Mouse (Mus musculus) myocyte (in vitro differentiated cells): ENCODE results near the gene Cox20. TPM values are rescaled to one million over a fixed set of nuclear protein-coding genes. Genes with fewer than 3 reads are reported as not detected.
"Not testable (repeated sequence)": the region's sequence is repeated elsewhere in the genome, so short reads cannot be mapped to it uniquely, and the experiment has no call there.

Experiments
- H3K27me3 ChIP-seq: one replicate; pipeline ENCODE4 v1.6.1; 2011; ENCODE audit not compliant: control insufficient read depth, insufficient read depth, insufficient read length
- H3K36me3 ChIP-seq: one replicate; pipeline ENCODE4 v1.6.1; 2011; ENCODE audit not compliant: control insufficient read depth, insufficient read depth
- H3K4me2 ChIP-seq: one replicate; pipeline ENCODE4 v1.6.1; 2011; ENCODE audit warnings: low read depth, control low read depth
- H3K4me3 ChIP-seq: one replicate; pipeline ENCODE4 v1.5.1; 2011; ENCODE audit warnings: mild to moderate bottlenecking, control low read depth, moderate library complexity
- H3K79me2 ChIP-seq: one replicate; pipeline ENCODE4 v1.6.1; 2011; ENCODE audit not compliant: control insufficient read depth, insufficient read depth
- H3ac ChIP-seq: one replicate; pipeline ENCODE4 v1.6.1; 2011; ENCODE audit not compliant: control insufficient read depth, insufficient read length
- CEBPB ChIP-seq: IDR thresholded peaks from 2 replicates; pipeline ENCODE4 v1.6.1; 2011; ENCODE audit warnings: mild to moderate bottlenecking, moderate library complexity; ENCODE audit not compliant: poor library complexity, insufficient read depth, severe bottlenecking
- E2F4 ChIP-seq: IDR thresholded peaks from one replicate; pipeline ENCODE4 v1.6.1; 2011; ENCODE audit warnings: mild to moderate bottlenecking, control low read depth, moderate library complexity; ENCODE audit not compliant: insufficient read depth
- MAX ChIP-seq: IDR thresholded peaks from one replicate; pipeline ENCODE4 v1.6.1; 2011; ENCODE audit warnings: low read depth, mild to moderate bottlenecking, control low read depth
- MYOD1 ChIP-seq, 3 experiments: IDR thresholded peaks; one replicate each; pipeline ENCODE4 v1.6.1; 2011; ENCODE audit warnings: control low read depth in 2 of 3, low read depth in 2 of 3, mild to moderate bottlenecking in 2 of 3, moderate library complexity in 1 of 3; ENCODE audit not compliant: insufficient read length in 2 of 3, control insufficient read depth in 1 of 3
- MYOG ChIP-seq, 3 experiments: IDR thresholded peaks; one replicate each; pipeline ENCODE4 v1.6.1; 2011; ENCODE audit warnings: control low read depth in 2 of 3, low read depth in 2 of 3, mild to moderate bottlenecking in 2 of 3; ENCODE audit not compliant: insufficient read length in 2 of 3, control insufficient read depth in 1 of 3, insufficient read depth in 1 of 3
- POLR2A ChIP-seq: IDR thresholded peaks from one replicate; pipeline ENCODE4 v1.6.1; 2011; ENCODE audit warnings: low read depth, mild to moderate bottlenecking, control low read depth, moderate library complexity; ENCODE audit not compliant: insufficient read length
- POLR2AphosphoS2 ChIP-seq: IDR thresholded peaks from one replicate; pipeline ENCODE4 v1.6.1; 2011; ENCODE audit warnings: low read depth, control low read depth; ENCODE audit not compliant: insufficient read length
- REST ChIP-seq: IDR thresholded peaks from one replicate; pipeline ENCODE4 v1.6.1; 2011; ENCODE audit warnings: mild to moderate bottlenecking, control low read depth, moderate library complexity; ENCODE audit not compliant: insufficient read depth, insufficient read length
- SRF ChIP-seq: IDR thresholded peaks from one replicate; pipeline ENCODE4 v1.6.1; 2011; ENCODE audit warnings: low read depth; ENCODE audit not compliant: control insufficient read depth, insufficient read length
- TCF12 ChIP-seq: IDR thresholded peaks from one replicate; pipeline ENCODE4 v1.6.1; 2011; ENCODE audit warnings: mild to moderate bottlenecking, control low read depth; ENCODE audit not compliant: poor library complexity, insufficient read depth, severe bottlenecking
- TCF3 ChIP-seq: IDR thresholded peaks from one replicate; pipeline ENCODE4 v1.6.1; 2011; ENCODE audit warnings: low read depth, control low read depth; ENCODE audit not compliant: insufficient read length
- USF1 ChIP-seq: IDR thresholded peaks from one replicate; pipeline ENCODE4 v1.6.1; 2011; ENCODE audit warnings: low read depth, mild to moderate bottlenecking, control low read depth, moderate library complexity
- polyA plus RNA-seq: library from polyadenylated mRNA; unstranded; fragments of >200 nt; fragmentation: generic; extraction: Trizol; gene quantifications from one replicate; pipeline ENCODE4 v1.2.1, GENCODE M21; 2012; ENCODE audit warnings: missing spikeins

The Cox20 gene
- polyA plus RNA-seq, 1 experiment: 67.2 TPM

- Histone ChIP-seq H3K36me3 (no peaks in the 10 kb centered on the region), H3K4me3 (no peak overlapping the region), H3ac (no peak overlapping the region), H3K79me2 (peaks cover 13% of the 10 kb centered on the region), H3K4me2 (no peak overlapping the region), H3K27me3 (no peaks in the 10 kb centered on the region)
- TF ChIP-seq POLR2AphosphoS2 (no peak), CEBPB (no peak)
Measured at GRCm38 (mm10) chr1:178342063-178342462, 23.1 kb downstream of the Cox20 start.

GRCm38 (mm10) chr1:178342612-178343011 is 23.7 kb downstream of the Cox20 start:
- Histone ChIP-seq H3K27me3 (no peaks in the 10 kb centered on the region), H3K79me2 (peaks cover 9% of the 10 kb centered on the region), H3ac (no peak overlapping the region), H3K36me3 (no peaks in the 10 kb centered on the region), H3K4me2 (no peak overlapping the region), H3K4me3 (no peak overlapping the region)
- no peak for TF ChIP-seq SRF
- TF ChIP-seq MYOD1 (IDR thresholded peaks at IDR 0.05; ENCODE audit: control insufficient read depth in 1 of 3, insufficient read length in 2 of 3, low read depth in 2 of 3): no peak
- TF ChIP-seq TCF12: no peak
- no peak for TF ChIP-seq USF1
- TF ChIP-seq MAX: no peak
- no peak for TF ChIP-seq E2F4
- TF ChIP-seq POLR2AphosphoS2: no peak

- H3K4me2 ChIP-seq, H3K79me2 ChIP-seq, H3ac ChIP-seq, H3K27me3 ChIP-seq, H3K36me3 ChIP-seq, H3K4me3 ChIP-seq: not testable (repeated sequence)
Measured at GRCm38 (mm10) chr1:178344071-178344805, 25.3 kb downstream of the Cox20 start.

GRCm38 (mm10) chr1:178350792-178351191 is 31.9 kb downstream of the Cox20 start:
- no peak overlapping the region for H3K4me2 ChIP-seq
- no peaks in the 10 kb centered on the region for H3K79me2 ChIP-seq
- no peaks in the 10 kb centered on the region for H3K27me3 ChIP-seq
- no peak overlapping the region for H3K4me3 ChIP-seq
- H3K36me3 ChIP-seq: no peaks in the 10 kb centered on the region
- no peak overlapping the region for H3ac ChIP-seq
- no peak for TF ChIP-seq E2F4
- TF ChIP-seq USF1: no peak
- TF ChIP-seq MYOD1 (IDR thresholded peaks at IDR 0.05; ENCODE audit: control insufficient read depth in 1 of 3, insufficient read length in 2 of 3, low read depth in 2 of 3): no peak
- TF ChIP-seq POLR2A: no peak
- no peak for TF ChIP-seq MYOG (IDR thresholded peaks at IDR 0.05; ENCODE audit: control insufficient read depth in 1 of 3, insufficient read depth in 1 of 3, insufficient read length in 2 of 3, low read depth in 2 of 3)
- TF ChIP-seq REST: no peak
- TF ChIP-seq MAX: no peak
- TF ChIP-seq TCF12: no peak

- H3ac ChIP-seq: no peak overlapping the region
- no peaks in the 10 kb centered on the region for H3K79me2 ChIP-seq
- TF ChIP-seq MYOG (IDR thresholded peaks at IDR 0.05; ENCODE audit: control insufficient read depth in 1 of 3, insufficient read depth in 1 of 3, insufficient read length in 2 of 3, low read depth in 2 of 3) (no peak), REST (no peak), MYOD1 (IDR thresholded peaks at IDR 0.05; ENCODE audit: control insufficient read depth in 1 of 3, insufficient read length in 2 of 3, low read depth in 2 of 3) (no peak), CEBPB (no peak), TCF3 (no peak), USF1 (no peak), SRF (no peak), POLR2AphosphoS2 (no peak), E2F4 (no peak), TCF12 (no peak), MAX (no peak), POLR2A (no peak)
- H3K4me3 ChIP-seq: no peak overlapping the region
- no peaks in the 10 kb centered on the region for H3K36me3 ChIP-seq
- H3K4me2 ChIP-seq: no peak overlapping the region
- H3K27me3 ChIP-seq: no peaks in the 10 kb centered on the region
Measured at GRCm38 (mm10) chr1:178351643-178352042, 32.7 kb downstream of the Cox20 start.

- H3K4me3 ChIP-seq: no peak overlapping the region
- no peaks in the 10 kb centered on the region for H3K79me2 ChIP-seq
- H3ac ChIP-seq: no peak overlapping the region
- no peak overlapping the region for H3K4me2 ChIP-seq
- H3K36me3 ChIP-seq: no peaks in the 10 kb centered on the region
- no peak for TF ChIP-seq POLR2A
- TF ChIP-seq MYOD1 (IDR thresholded peaks at IDR 0.05; ENCODE audit: control insufficient read depth in 1 of 3, insufficient read length in 2 of 3, low read depth in 2 of 3): no peak
- no peak for TF ChIP-seq POLR2AphosphoS2
- TF ChIP-seq TCF3: no peak
- no peak for TF ChIP-seq MYOG (IDR thresholded peaks at IDR 0.05; ENCODE audit: control insufficient read depth in 1 of 3, insufficient read depth in 1 of 3, insufficient read length in 2 of 3, low read depth in 2 of 3)
- no peak for TF ChIP-seq USF1
- TF ChIP-seq TCF12: no peak
- TF ChIP-seq MAX: no peak
- TF ChIP-seq CEBPB: no peak
- no peak for TF ChIP-seq SRF
- no peak for TF ChIP-seq REST
- TF ChIP-seq E2F4: no peak
- no peaks in the 10 kb centered on the region for H3K27me3 ChIP-seq
Measured at GRCm38 (mm10) chr1:178354576-178354975, 35.6 kb downstream of the Cox20 start.
